Mouse (Mus musculus): Measurements from ENCODE around the gene Ddb1. TPM values are rescaled to one million over a fixed set of nuclear protein-coding genes. Genes with fewer than 3 reads are reported as not detected.

Gene Ddb1
- polyA plus RNA-seq, 1 experiment = 103 TPM

DNA sequence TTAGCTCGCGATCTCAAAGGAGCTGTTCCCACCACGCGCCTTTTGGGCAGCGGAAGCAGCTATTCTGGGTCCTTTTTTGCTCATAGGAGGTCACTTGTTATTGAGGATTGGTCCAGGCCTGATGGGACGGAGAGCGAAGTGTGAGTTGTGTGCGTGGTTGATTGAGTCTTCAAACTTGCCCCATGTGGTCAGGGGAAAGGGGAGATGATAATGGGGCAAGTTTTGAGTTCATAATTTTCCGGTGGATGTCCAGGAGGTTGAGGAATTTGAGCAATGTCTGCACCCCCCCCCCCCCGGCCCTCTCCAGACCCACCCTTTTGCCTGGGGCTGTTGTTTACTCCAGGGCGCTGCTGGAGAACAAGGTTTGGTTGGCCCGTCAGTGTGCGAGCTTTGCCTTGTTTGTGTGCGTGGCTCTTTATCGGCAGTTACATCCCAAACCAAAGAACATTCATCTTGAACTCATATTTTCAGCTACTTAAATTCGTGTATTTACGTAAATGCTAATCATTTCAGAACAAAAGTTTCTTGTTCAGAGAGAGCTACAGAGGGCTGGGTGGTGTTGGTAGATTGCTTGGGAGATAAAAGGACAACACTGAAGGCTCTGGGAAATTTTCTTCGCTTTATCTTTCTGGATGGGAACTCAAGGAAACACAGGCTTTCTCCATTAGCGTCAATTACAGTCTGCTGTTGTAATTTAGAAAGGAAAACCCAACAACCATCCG, 935 bp downstream of the Ddb1 start:
- TF ChIP-seq POLR2A (IDR thresholded peaks at IDR 0.05; ENCODE audit: borderline replicate concordance, low read depth, low read length) (no peak), CTCF (IDR thresholded peaks at IDR 0.05; ENCODE audit: low read depth, low read length) (no peak)
- H3K4me1 ChIP-seq (ENCODE audit: control insufficient read depth, insufficient read depth, low read length) = peaks cover 30% of the 10 kb centered on the region

DNA sequence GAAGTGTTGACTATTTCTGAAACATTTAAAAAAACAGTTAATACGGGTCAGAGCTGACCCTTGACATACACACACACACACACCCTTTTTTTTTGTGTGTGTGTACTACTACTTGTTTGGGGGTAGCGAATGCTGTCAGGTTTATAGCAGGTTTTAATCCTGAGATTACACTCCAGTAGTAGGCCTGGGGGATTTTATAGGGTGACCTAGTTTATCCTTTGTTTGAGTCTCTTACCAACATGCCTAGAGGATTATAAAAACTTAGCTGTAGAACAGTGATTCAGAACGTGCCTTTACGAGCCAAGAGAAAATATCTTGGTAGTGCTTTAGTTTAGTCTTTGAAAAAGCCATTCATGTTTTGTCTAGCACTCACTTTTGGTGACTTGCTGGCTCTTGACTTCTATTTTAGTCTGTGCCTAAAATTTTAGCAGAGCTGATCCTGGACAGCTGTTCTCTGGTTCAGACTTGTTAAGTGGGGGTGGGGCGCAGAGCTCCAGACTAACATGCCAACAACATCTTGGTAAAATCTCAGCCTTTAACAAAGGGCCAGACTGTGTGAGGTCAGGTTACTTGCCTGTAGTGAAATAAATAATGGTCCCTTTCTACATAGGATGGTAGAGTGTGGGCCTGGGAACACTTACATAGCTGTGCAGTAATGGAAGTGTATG, 3.6 kb downstream of the Ddb1 start:
- Histone ChIP-seq H3K27ac (ENCODE audit: insufficient read depth, low read depth, low read length) (no peak overlapping the region), H3K4me3 (ENCODE audit: insufficient read depth, low read length) (no peak overlapping the region), H3K4me1 (ENCODE audit: control insufficient read depth, insufficient read depth, low read length) (peaks cover 15% of the 10 kb centered on the region)
- TF ChIP-seq CTCF (IDR thresholded peaks at IDR 0.05; ENCODE audit: low read depth, low read length) = no peak
- no peak for TF ChIP-seq POLR2A (IDR thresholded peaks at IDR 0.05; ENCODE audit: borderline replicate concordance, low read depth, low read length)

More for the DNA sequence above, 935 bp downstream of the Ddb1 start:
- Histone ChIP-seq H3K27ac (ENCODE audit: insufficient read depth, low read depth, low read length) (peak overlapping the region; percentile 74), H3K4me3 (ENCODE audit: insufficient read depth, low read length) (peak overlapping the region; percentile 96)

DNA sequence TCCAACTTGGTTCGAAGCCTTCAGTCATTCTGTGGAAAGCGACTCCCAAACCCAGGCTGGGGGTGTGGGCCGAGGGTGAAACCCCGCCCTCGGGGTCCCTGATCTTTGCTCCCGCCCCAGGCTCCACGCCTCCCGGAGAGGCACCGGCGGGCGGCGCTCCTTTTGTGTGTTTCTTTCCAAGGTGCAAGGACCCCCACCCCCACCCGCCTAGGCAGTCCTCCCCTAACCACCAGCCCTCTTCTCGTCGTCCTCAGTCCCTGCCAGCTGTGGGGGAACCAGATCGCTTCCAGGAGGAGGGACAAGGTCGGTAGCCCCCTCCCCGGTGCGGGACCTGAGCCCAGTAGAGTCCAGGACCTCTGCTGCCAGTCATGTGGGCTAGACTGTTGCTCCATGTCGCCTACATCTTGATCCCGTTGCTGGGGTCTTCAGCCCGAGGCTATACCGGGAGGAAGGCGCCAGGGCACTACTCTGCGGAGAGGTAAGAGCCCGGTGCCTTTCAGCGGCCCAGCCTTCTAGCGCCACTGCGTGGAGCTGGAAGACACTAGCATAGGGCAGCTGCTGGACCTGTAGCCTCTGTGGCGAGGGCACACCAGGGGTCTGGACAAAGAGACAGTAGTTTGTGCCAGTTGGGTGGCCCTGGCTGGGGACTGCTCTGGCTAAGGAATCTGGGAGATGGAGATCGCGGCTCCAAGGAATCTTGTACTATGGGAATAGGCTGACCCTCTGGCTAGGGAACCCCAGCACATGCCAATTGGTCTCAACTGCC, 29.2 kb downstream of the Ddb1 start, which contains the start of gene Vwce:
TSS of gene Vwce (plus strand) at position 108 of the 766 bp plus-strand sequence.
- Histone ChIP-seq H3K27ac (ENCODE audit: insufficient read depth, low read depth, low read length) (no peak within 1 kb of the TSS), H3K4me3 (ENCODE audit: insufficient read depth, low read length) (peak within 1 kb of the TSS; percentile 46), H3K4me1 (ENCODE audit: control insufficient read depth, insufficient read depth, low read length) (peaks cover 4% of the 10 kb centered on the region; the same call in 1 of the 2 replicates)
- TF ChIP-seq CTCF (IDR thresholded peaks at IDR 0.05; ENCODE audit: low read depth, low read length) = no peak
- TF ChIP-seq POLR2A (IDR thresholded peaks at IDR 0.05; ENCODE audit: borderline replicate concordance, low read depth, low read length) = no peak

DNA sequence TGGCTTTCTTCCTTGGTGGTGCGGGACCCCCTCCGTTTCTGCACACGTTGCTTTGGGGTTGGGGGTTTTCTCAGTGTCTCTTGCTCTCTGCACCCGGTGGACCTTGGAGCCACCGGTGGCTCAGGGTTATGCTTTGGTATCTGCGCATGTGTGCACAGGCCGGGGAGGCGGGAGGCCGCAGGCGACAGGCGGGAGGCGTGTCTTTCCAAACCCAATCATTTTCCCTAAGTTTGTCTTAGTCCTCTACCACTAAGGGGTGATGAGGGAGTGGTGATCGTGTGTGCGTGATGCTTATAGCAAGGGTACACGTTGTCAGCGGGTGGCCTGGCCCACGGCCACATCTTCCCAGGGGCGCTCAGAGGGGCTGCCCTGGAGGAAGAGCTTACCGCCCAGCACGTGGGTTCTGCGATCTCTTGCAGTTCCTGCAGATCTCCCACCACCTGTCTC, 29.8 kb downstream of the Ddb1 start:
- H3K4me3 ChIP-seq (ENCODE audit: insufficient read depth, low read length) = peak overlapping the region; percentile 46
- H3K4me1 ChIP-seq (ENCODE audit: control insufficient read depth, insufficient read depth, low read length) = peaks cover 4% of the 10 kb centered on the region; the same call in 1 of the 2 replicates
- no peak overlapping the region for H3K27ac ChIP-seq (ENCODE audit: insufficient read depth, low read depth, low read length)
- TF ChIP-seq CTCF (IDR thresholded peaks at IDR 0.05; ENCODE audit: low read depth, low read length) = no peak
- TF ChIP-seq POLR2A (IDR thresholded peaks at IDR 0.05; ENCODE audit: borderline replicate concordance, low read depth, low read length) = no peak

DNA sequence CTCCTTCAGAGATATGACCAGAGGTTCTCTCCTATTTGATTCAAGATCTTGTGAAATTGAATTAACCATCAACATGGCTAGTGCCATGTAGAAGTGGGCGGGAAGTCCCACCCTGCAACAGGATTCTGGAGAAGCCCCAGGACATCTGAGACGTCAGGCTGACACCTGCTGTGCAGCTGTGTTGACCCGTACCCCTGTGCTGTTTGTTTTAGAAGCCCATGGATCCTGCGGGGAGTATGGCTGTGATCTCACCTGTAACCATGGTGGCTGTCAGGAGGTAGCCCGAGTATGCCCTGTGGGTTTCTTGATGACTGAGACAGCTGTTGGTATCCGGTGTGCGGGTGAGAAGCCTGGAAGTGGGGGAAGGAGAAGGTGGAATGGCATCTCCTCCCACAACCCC, 32.7 kb downstream of the Ddb1 start:
- TF ChIP-seq POLR2A (IDR thresholded peaks at IDR 0.05; ENCODE audit: borderline replicate concordance, low read depth, low read length) = no peak
- no peak overlapping the region for H3K4me3 ChIP-seq (ENCODE audit: insufficient read depth, low read length)
- H3K4me1 ChIP-seq (ENCODE audit: control insufficient read depth, insufficient read depth, low read length) = peaks cover 4% of the 10 kb centered on the region; the same call in 1 of the 2 replicates
- H3K27ac ChIP-seq (ENCODE audit: insufficient read depth, low read depth, low read length) = no peak overlapping the region

DNA sequence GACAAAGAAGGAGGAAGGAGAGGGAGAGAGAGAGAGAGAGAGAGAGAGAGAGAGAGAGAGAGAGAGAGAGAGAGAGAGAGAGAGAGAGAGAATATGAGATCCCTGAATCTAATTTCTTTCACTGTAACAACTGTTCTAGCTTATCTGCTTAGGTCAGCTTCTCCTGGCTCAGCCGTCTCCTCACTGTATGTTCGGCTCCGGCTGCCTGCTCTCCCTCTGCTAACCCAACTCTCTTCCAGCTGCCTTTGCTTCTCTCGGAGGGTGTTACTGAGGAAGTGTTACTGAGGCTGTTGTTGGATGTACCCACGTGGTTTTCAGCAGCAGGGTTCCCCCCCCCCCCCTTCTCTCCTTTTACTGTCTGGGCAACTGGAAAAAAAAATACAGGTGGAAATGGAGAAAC, 35.0 kb downstream of the Ddb1 start:
- no peak overlapping the region for H3K27ac ChIP-seq (ENCODE audit: insufficient read depth, low read depth, low read length)
- TF ChIP-seq POLR2A (IDR thresholded peaks at IDR 0.05; ENCODE audit: borderline replicate concordance, low read depth, low read length) (no peak), CTCF (IDR thresholded peaks at IDR 0.05; ENCODE audit: low read depth, low read length) (no peak)
- no peak overlapping the region for H3K4me3 ChIP-seq (ENCODE audit: insufficient read depth, low read length)
- H3K4me1 ChIP-seq (ENCODE audit: control insufficient read depth, insufficient read depth, low read length) = peaks cover 1% of the 10 kb centered on the region; the same call in 1 of the 2 replicates

DNA sequence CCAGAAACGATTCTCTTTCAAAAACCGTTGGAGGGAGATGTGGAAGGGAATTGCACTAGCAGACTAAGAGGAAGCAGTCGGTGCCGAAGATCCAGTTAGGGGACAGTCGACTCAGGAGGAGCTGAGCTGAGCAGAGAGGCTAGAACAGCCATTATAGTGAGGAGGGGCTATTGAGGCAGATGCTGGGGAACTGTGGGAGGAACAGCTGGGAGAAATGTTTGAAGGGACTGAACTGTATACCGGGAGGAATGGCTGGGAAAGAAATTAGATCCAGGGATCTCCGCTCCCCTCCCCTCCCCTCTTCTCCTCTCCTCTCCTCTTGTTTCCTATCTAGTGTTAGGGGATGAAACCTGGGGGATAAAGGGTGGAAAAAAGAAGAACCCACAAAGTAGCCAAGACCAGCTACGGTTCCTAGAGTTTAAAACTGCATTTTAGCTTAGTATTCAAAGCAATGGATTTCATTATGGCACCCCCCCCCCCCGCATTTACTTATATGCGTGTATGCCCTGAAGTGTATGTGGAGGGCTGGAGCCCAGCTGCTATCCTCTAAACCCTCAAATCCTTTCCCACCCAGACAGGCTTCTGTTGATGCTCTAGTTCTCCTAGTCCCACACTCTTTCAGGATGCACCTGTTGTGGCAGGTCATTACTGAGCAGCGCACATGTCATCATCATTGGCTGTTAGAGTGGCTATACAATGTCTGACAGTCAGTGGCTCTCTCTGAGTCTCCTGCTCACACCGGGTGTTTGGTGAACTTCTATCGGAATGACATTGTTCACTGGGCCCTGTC, 35.7 kb downstream of the Ddb1 start:
- Histone ChIP-seq H3K4me3 (ENCODE audit: insufficient read depth, low read length) (no peak overlapping the region), H3K27ac (ENCODE audit: insufficient read depth, low read depth, low read length) (no peak overlapping the region), H3K4me1 (ENCODE audit: control insufficient read depth, insufficient read depth, low read length) (no peaks in the 10 kb centered on the region)
- TF ChIP-seq POLR2A (IDR thresholded peaks at IDR 0.05; ENCODE audit: borderline replicate concordance, low read depth, low read length) = no peak
- TF ChIP-seq CTCF (IDR thresholded peaks at IDR 0.05; ENCODE audit: low read depth, low read length) = no peak

DNA sequence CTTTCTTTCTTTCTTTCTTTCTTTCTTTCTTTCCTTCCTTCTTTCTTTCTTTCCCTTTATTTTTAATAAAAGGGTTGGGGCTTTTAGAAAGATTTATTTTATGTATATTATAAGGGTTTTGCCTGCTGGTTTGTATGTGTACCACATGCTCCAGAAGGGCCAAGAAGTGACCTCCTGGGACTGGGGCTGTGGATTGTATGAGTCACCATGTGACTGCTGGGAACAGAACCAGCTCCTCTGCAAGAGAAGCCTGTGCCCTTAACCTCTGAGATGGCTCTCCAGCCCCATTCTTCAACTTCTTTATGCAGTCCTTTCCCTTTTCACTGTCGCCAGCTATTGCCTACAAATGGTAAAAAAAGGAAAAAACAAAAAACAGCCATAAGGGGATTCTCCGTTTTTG, 40.5 kb downstream of the Ddb1 start:
- H3K4me3 ChIP-seq (ENCODE audit: insufficient read depth, low read length) = no peak overlapping the region
- H3K27ac ChIP-seq (ENCODE audit: insufficient read depth, low read depth, low read length) = no peak overlapping the region
- H3K4me1 ChIP-seq (ENCODE audit: control insufficient read depth, insufficient read depth, low read length) = peaks cover 3% of the 10 kb centered on the region; the same call in 1 of the 2 replicates
- TF ChIP-seq CTCF (IDR thresholded peaks at IDR 0.05; ENCODE audit: low read depth, low read length) = no peak
- no peak for TF ChIP-seq POLR2A (IDR thresholded peaks at IDR 0.05; ENCODE audit: borderline replicate concordance, low read depth, low read length)

DNA sequence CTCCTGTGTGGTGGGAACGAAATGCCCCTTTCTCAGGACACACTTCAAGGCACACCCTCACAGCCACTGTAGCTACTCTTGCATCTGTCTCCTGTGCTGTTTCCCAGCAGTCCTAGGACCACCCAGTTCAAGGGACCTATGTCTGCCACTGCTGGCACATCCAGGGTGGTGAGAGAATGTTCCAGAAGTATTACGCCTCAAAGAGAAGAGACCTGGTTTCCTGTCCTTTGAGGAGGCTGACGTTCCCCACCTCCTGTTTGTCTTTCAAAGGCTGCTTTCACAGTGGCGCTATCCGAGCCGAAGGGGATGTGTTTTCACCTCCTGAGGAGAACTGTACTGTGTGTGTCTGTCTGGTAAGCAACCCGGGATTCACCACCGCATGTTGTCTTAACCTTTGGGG, 43.0 kb downstream of the Ddb1 start:
- TF ChIP-seq POLR2A (IDR thresholded peaks at IDR 0.05; ENCODE audit: borderline replicate concordance, low read depth, low read length) = no peak
- TF ChIP-seq CTCF (IDR thresholded peaks at IDR 0.05; ENCODE audit: low read depth, low read length) = no peak
- peaks cover 9% of the 10 kb centered on the region for H3K4me1 ChIP-seq (ENCODE audit: control insufficient read depth, insufficient read depth, low read length)
- H3K27ac ChIP-seq (ENCODE audit: insufficient read depth, low read depth, low read length) = no peak overlapping the region
- no peak overlapping the region for H3K4me3 ChIP-seq (ENCODE audit: insufficient read depth, low read length)
